Mouse (Mus musculus): Measurements from ENCODE around the gene Crtc1. TPM values are rescaled to one million over a fixed set of nuclear protein-coding genes. Genes with fewer than 3 reads are reported as not detected.
A peak's percentile ranks its signal among the peaks of the same experiment; 100 is the strongest.

Gene Crtc1
- polyA plus RNA-seq, 1 experiment: 19.9 TPM

GRCm38 (mm10) chr8:70393087-70393486 is 46.3 kb downstream of the Crtc1 start:
- DNase-seq (ENCODE audit: low read depth): no peak

GRCm38 (mm10) chr8:70389678-70390077 is 49.7 kb downstream of the Crtc1 start:
- DNase-seq (ENCODE audit: low read depth): no peak

- DNase-seq (ENCODE audit: low read depth): no peak
Observed at GRCm38 (mm10) chr8:70383287-70383686, 56.1 kb downstream of the Crtc1 start.

- DNase-seq (ENCODE audit: low read depth): no peak
Observed at GRCm38 (mm10) chr8:70380069-70380468, 59.3 kb downstream of the Crtc1 start.

- no peak for DNase-seq (ENCODE audit: low read depth)
Observed at GRCm38 (mm10) chr8:70377049-70377448, 62.3 kb downstream of the Crtc1 start.

- DNase-seq (ENCODE audit: low read depth): no peak
Observed at GRCm38 (mm10) chr8:70376275-70376741, 63.1 kb downstream of the Crtc1 start.

GRCm38 (mm10) chr8:70375212-70375859 is 64.0 kb downstream of the Crtc1 start:
- DNase-seq (ENCODE audit: low read depth): no peak

GRCm38 (mm10) chr8:70374318-70374927 is 65.0 kb downstream of the Crtc1 start:
- no peak for DNase-seq (ENCODE audit: low read depth)

- no peak for DNase-seq (ENCODE audit: low read depth)
Observed at GRCm38 (mm10) chr8:70373397-70374317, 65.7 kb downstream of the Crtc1 start, which contains the start of gene Comp. TSS of gene Comp (plus strand) at chr8:70373558.

- no peak for DNase-seq (ENCODE audit: low read depth)
Observed at GRCm38 (mm10) chr8:70371951-70372350, 67.4 kb downstream of the Crtc1 start.

GRCm38 (mm10) chr8:70370476-70370875 is 68.9 kb downstream of the Crtc1 start:
- DNase-seq (ENCODE audit: low read depth): no peak

GRCm38 (mm10) chr8:70366588-70366987 is 72.8 kb downstream of the Crtc1 start:
- no peak for DNase-seq (ENCODE audit: low read depth)

- DNase-seq (ENCODE audit: low read depth): no peak
Observed at GRCm38 (mm10) chr8:70364066-70364465, 75.3 kb downstream of the Crtc1 start.

- DNase-seq (ENCODE audit: low read depth): no peak
Observed at GRCm38 (mm10) chr8:70361484-70362032, 77.8 kb downstream of the Crtc1 start.

GRCm38 (mm10) chr8:70360769-70361168 is 78.6 kb downstream of the Crtc1 start:
- DNase-seq (ENCODE audit: low read depth): no peak

- no peak for DNase-seq (ENCODE audit: low read depth)
Observed at GRCm38 (mm10) chr8:70359411-70359810, 80.0 kb downstream of the Crtc1 start.

- no peak for DNase-seq (ENCODE audit: low read depth)
Observed at GRCm38 (mm10) chr8:70356111-70356510, 83.3 kb downstream of the Crtc1 start.

- no peak for DNase-seq (ENCODE audit: low read depth)
Observed at GRCm38 (mm10) chr8:70354004-70354403, 85.4 kb downstream of the Crtc1 start.

- DNase-seq (ENCODE audit: low read depth): peak; percentile 58
Observed at GRCm38 (mm10) chr8:70353194-70353817, 86.1 kb downstream of the Crtc1 start, which contains the start of gene Upf1. TSS of gene Upf1 (minus strand) at chr8:70353278.

- no peak for DNase-seq (ENCODE audit: low read depth)
Observed at GRCm38 (mm10) chr8:70352657-70353151, 86.7 kb downstream of the Crtc1 start.

GRCm38 (mm10) chr8:70352000-70352384 is 87.4 kb downstream of the Crtc1 start:
- DNase-seq (ENCODE audit: low read depth): no peak

Data from gonadal fat pad, adult 2 months (tissue).